Mouse (Mus musculus) bone marrow macrophage, adult 2 months (primary cell): ENCODE results near the gene Suclg2.

ENCODE experiments used
- CTCF ChIP-seq: IDR thresholded peaks from 2 replicates; pipeline ENCODE4 v1.5.1; 2012; ENCODE audit warnings: low read depth, mild to moderate bottlenecking, low read length, moderate library complexity
- POLR2A ChIP-seq: IDR thresholded peaks from 2 replicates; pipeline ENCODE4 v1.6.1; 2012; ENCODE audit warnings: mild to moderate bottlenecking, low read depth, low read length, borderline replicate concordance

- TF ChIP-seq POLR2A (no peak), CTCF (no peak)
These were observed 249.1 kb downstream of the Suclg2 start for GRCm38 (mm10) chr6:95469521-95469920.
